Mouse (Mus musculus) CD4-positive, CD25-positive, alpha-beta regulatory T cell, adult 2 months (primary cell): ENCODE measurements around the gene Strbp.

Experiments used
- DNase-seq: peaks from one replicate; pipeline ENCODE4 v3.0.0-alpha.2; 2012; ENCODE audit warnings: low read depth, low spot score

Gene Strbp

GRCm38 (mm10) chr2:37703230-37703954, at the start of gene Strbp:
Gene Strbp, minus strand, starts transcription at chr2:37703859.
- peak; percentile 98 for DNase-seq

GRCm38 (mm10) chr2:37751114-37751513, 47.5 kb upstream of the Strbp start:
- DNase-seq: no peak

GRCm38 (mm10) chr2:37749323-37749722, 45.7 kb upstream of the Strbp start:
- DNase-seq: no peak

GRCm38 (mm10) chr2:37748442-37749066, 44.9 kb upstream of the Strbp start:
- no peak for DNase-seq

- DNase-seq: no peak
Observed at GRCm38 (mm10) chr2:37747909-37748308, 44.2 kb upstream of the Strbp start.

- no peak for DNase-seq
Observed at GRCm38 (mm10) chr2:37746293-37747049, 42.8 kb upstream of the Strbp start.

GRCm38 (mm10) chr2:37744773-37745395, 41.2 kb upstream of the Strbp start:
- no peak for DNase-seq

- DNase-seq: no peak
Observed at GRCm38 (mm10) chr2:37741806-37742554, 38.3 kb upstream of the Strbp start.

GRCm38 (mm10) chr2:37735807-37736188, 32.1 kb upstream of the Strbp start:
- no peak for DNase-seq

GRCm38 (mm10) chr2:37734979-37735806, 31.5 kb upstream of the Strbp start:
- DNase-seq: peak; percentile 44

- no peak for DNase-seq
Observed at GRCm38 (mm10) chr2:37731241-37731801, 27.7 kb upstream of the Strbp start.

GRCm38 (mm10) chr2:37724231-37724630, 20.6 kb upstream of the Strbp start:
- no peak for DNase-seq

GRCm38 (mm10) chr2:37723501-37724090, 19.9 kb upstream of the Strbp start:
- no peak for DNase-seq

- DNase-seq: peak; percentile 22
Observed at GRCm38 (mm10) chr2:37722674-37723465, 19.2 kb upstream of the Strbp start.

- peak; percentile 29 for DNase-seq
Observed at GRCm38 (mm10) chr2:37716266-37716665, 12.6 kb upstream of the Strbp start.

- DNase-seq: no peak
Observed at GRCm38 (mm10) chr2:37715364-37715763, 11.7 kb upstream of the Strbp start.

GRCm38 (mm10) chr2:37713100-37713499, 9.4 kb upstream of the Strbp start:
- no peak for DNase-seq

- no peak for DNase-seq
Observed at GRCm38 (mm10) chr2:37708835-37709234, 5.2 kb upstream of the Strbp start.
